Mouse (Mus musculus) heart, postnatal 10 days (tissue): Measurements from ENCODE around the gene Rasa2. TPM values are rescaled to one million over a fixed set of nuclear protein-coding genes. Genes with fewer than 3 reads are reported as not detected.

Experiments used
- total RNA-seq, 2 experiments: library from RNA; stranded (reverse); gene quantifications; 2 replicates each; pipeline ENCODE4 v1.2.3; 2021

Rasa2 gene
- total RNA-seq, 2 experiments from 2014 or later = 7.6 to 8.3 TPM

Other genes with a start within 250 kb of the Rasa2 start
- 10 to 100 TPM; 80.4 to 85.9 TPM for gene Rnf7, start 152.9 kb downstream of the Rasa2 start, total RNA-seq
- not detected for gene Gm28729, start 106.4 kb downstream of the Rasa2 start, total RNA-seq
- 10 to 100 TPM; 30.2 to 37.0 TPM for gene Zbtb38, start 121.2 kb upstream of the Rasa2 start, total RNA-seq